Mouse (Mus musculus): ENCODE results near the gene Mrvi1.

DNA sequence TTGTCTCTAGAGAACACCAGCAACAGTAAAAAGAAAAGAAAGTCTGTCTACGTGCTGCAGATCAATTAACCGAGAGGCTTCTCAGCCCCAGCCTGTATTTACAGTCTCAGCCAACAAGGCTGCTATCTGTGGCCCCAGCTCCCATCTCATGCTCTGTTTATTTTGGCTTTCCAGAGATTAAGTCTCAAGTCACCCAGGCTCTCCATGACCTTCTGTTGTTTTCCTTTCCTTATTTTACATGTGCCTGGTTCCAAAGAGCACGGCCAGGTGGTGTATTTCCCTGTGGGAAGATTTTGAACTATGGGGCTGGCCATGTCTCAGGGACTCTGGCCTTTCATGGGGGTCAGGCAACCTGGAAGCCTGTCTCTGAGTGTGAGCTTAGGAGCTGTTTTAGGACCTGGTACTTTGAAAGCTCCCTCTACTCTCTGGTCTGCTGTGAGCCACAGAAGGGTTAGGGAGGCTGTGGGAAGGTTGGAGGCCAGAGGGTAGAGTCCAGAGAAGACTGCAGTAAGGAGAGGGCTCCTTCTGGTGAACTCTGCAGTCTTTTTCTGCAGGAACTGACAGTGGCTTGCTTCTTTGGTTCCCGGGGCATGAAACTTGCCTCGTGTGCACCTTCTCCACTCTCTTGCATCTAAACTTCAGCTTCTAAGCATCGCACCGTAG, 130.6 kb downstream of the Mrvi1 start:
- TF ChIP-seq CTCF (IDR thresholded peaks at IDR 0.05; ENCODE audit: borderline replicate concordance, insufficient read depth, low read length): no peak
- TF ChIP-seq POLR2A (IDR thresholded peaks at IDR 0.05; ENCODE audit: low read depth, low read length): no peak

Measured in embryonic fibroblast, embryonic 13.5 days (primary cell).